Mouse (Mus musculus): ENCODE data around the gene Zfp317. TPM values are rescaled to one million over a fixed set of nuclear protein-coding genes. Genes with fewer than 3 reads are reported as not detected.
"Not testable (repeated sequence)": the region's sequence is repeated elsewhere in the genome, so short reads cannot be mapped to it uniquely, and the experiment has no call there.

Zfp317 gene
- polyA plus RNA-seq (2015; fragmentation: Nextera tagmentation; extraction: Ambion mirVana), result 6.9 and 7.4 TPM in 2 replicates

- H3K27ac ChIP-seq (ENCODE audit: low read length), result peak within 1 kb of the TSS; percentile 87
- peak; percentile 94 for ATAC-seq (ENCODE audit: low read depth)
- WGBS (ENCODE audit: insufficient replicate concordance), result under 1% methylated on average over 35 of the region's 35 CpGs
- no peaks in the 10 kb centered on the region for H3K4me1 ChIP-seq (ENCODE audit: control insufficient read depth, low read depth, low read length)
- no peaks in the 10 kb centered on the region for H3K27me3 ChIP-seq (ENCODE audit: control insufficient read depth, insufficient read depth, low read depth, low read length)
- H3K9ac ChIP-seq (ENCODE audit: low read depth, low read length), result peak within 1 kb of the TSS; percentile 69
- H3K4me2 ChIP-seq (ENCODE audit: low read depth, low read length), result peak within 1 kb of the TSS; percentile 58
- peak within 1 kb of the TSS; percentile 71 for H3K4me3 ChIP-seq (ENCODE audit: low read depth, low read length)
- H3K9me3 ChIP-seq (replicated peaks; ENCODE audit: control insufficient read depth, low read length), result no peaks in the 10 kb centered on the region
- no peaks in the 10 kb centered on the region for H3K36me3 ChIP-seq (ENCODE audit: control insufficient read depth, insufficient read depth)
Observed at GRCm38 (mm10) chr9:19621843-19622822, at the start of gene Zfp317. Gene Zfp317, plus strand, starts transcription at chr9:19622102.

DNA sequence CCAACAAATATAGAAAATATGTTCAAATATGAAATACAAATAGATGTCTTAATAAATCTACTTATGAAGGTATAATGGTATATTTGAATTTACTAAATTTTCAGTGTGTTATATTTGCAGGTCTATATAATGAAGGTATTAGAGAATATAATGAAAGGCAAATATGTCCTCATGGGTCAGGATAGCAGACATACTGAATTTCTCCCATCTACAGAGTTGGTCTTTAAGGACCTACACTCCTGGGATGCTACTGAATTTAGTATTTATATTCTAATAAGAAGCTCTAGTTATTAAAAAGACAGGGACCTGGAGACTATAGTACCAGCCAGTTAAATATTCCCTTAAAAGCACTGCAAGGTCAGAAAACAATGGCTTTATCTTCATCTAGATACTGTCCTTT, 39.6 kb upstream of the Zfp317 start, which contains the start of gene Olfr855:
TSS of gene Olfr855 (plus strand) at position 301 of the 400 bp plus-strand sequence.
- H3K4me2 ChIP-seq (ENCODE audit: low read depth, low read length), result no peak within 1 kb of the TSS
- H3K9ac ChIP-seq (ENCODE audit: low read depth, low read length), result no peak within 1 kb of the TSS
- no peaks in the 10 kb centered on the region for H3K4me1 ChIP-seq (ENCODE audit: control insufficient read depth, low read depth, low read length)
- H3K9me3 ChIP-seq (replicated peaks; ENCODE audit: control insufficient read depth, low read length), result no peaks in the 10 kb centered on the region
- no peaks in the 10 kb centered on the region for H3K27me3 ChIP-seq (ENCODE audit: control insufficient read depth, insufficient read depth, low read depth, low read length)
- no peak for ATAC-seq (ENCODE audit: low read depth)
- no peaks in the 10 kb centered on the region for H3K36me3 ChIP-seq (ENCODE audit: control insufficient read depth, insufficient read depth)
- no peak within 1 kb of the TSS for H3K4me3 ChIP-seq (ENCODE audit: low read depth, low read length)
- H3K27ac ChIP-seq (ENCODE audit: low read length), result no peak within 1 kb of the TSS

DNA sequence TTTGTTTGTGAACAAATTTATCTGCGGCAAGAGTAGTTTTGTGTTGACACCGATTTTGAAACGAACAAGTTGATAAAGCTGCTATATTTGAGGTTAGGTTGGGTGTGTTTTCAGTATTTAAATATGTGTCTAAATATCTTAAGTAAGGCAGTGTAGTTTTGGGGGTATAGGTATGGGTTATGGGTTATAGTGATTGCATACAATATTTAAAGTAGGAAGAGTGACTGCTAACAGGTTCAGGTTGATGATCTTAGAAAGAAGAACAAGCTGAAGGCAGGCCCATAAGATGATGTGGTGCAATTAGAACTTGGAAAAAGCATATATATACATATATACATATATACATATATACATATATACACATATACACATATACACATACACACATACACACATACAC, 605 bp upstream of the Zfp317 start:
- H3K4me1 ChIP-seq (ENCODE audit: control insufficient read depth, low read depth, low read length), result no peaks in the 10 kb centered on the region
- no peaks in the 10 kb centered on the region for H3K9me3 ChIP-seq (replicated peaks; ENCODE audit: control insufficient read depth, low read length)
- H3K27ac ChIP-seq (ENCODE audit: low read length), result no peak overlapping the region
- no peaks in the 10 kb centered on the region for H3K27me3 ChIP-seq (ENCODE audit: control insufficient read depth, insufficient read depth, low read depth, low read length)
- 87% methylated on average over 3 of the region's 3 CpGs for whole genome bisulfite sequencing (ENCODE audit: insufficient replicate concordance)
- H3K4me3 ChIP-seq (ENCODE audit: low read depth, low read length), result no peak overlapping the region
- H3K9ac ChIP-seq (ENCODE audit: low read depth, low read length), result no peak overlapping the region
- no peak for ATAC-seq (ENCODE audit: low read depth)
- H3K4me2 ChIP-seq (ENCODE audit: low read depth, low read length), result no peak overlapping the region
- H3K36me3 ChIP-seq (ENCODE audit: control insufficient read depth, insufficient read depth), result no peaks in the 10 kb centered on the region

DNA sequence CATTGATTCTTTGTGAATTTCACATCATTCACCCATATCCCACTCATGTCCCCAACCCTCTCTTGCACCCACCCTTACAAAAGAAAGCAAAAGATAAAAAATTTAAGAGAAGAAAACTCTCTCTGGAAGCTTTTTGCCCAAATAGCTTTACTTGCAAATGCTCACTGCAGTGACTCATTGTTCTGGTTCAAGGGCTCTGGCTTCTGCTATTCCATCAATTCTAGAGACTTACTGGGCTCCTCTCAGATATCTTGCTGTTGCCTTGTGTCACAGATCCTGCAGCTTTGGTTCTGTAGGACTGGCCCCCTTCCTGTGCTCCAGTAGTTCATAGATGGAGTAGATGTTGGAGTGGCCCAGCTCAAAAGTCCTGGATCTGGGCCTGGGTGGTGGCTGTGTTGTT, 7.7 kb downstream of the Zfp317 start:
- no peak overlapping the region for H3K4me3 ChIP-seq (ENCODE audit: low read depth, low read length)
- H3K36me3 ChIP-seq (ENCODE audit: control insufficient read depth, insufficient read depth), result peaks cover 4% of the 10 kb centered on the region; the same call in 1 of the 2 replicates
- H3K27ac ChIP-seq (ENCODE audit: low read length), result no peak overlapping the region
- ATAC-seq (ENCODE audit: low read depth), result no peak
- no peaks in the 10 kb centered on the region for H3K9me3 ChIP-seq (replicated peaks; ENCODE audit: control insufficient read depth, low read length)
- no peak overlapping the region for H3K4me2 ChIP-seq (ENCODE audit: low read depth, low read length)
- H3K27me3 ChIP-seq (ENCODE audit: control insufficient read depth, insufficient read depth, low read depth, low read length), result no peaks in the 10 kb centered on the region
- H3K9ac ChIP-seq (ENCODE audit: low read depth, low read length), result no peak overlapping the region
- H3K4me1 ChIP-seq (ENCODE audit: control insufficient read depth, low read depth, low read length), result no peaks in the 10 kb centered on the region

DNA sequence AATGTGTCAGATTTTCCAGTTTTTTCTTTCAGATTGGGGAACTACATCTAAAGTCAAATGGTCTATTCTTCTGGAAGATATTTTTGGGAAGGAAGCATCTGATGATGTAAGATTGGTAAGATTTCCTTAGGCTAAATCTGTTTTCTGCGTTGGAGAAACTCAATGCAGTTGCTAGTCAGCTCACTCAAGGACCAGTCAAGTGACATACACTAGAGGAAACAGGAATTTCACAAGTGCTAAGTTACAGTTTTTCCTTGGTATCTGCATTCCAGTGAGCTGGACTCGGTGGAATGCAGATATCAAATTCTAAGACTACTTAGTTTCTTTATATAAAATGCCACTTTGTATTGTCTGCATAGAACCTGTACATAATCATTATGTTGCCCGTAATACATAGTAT, 23.3 kb downstream of the Zfp317 start:
- Histone ChIP-seq H3K4me1 (ENCODE audit: control insufficient read depth, low read depth, low read length) (no peaks in the 10 kb centered on the region), H3K27ac (ENCODE audit: low read length) (no peak overlapping the region), H3K36me3 (ENCODE audit: control insufficient read depth, insufficient read depth) (peaks cover 20% of the 10 kb centered on the region), H3K27me3 (ENCODE audit: control insufficient read depth, insufficient read depth, low read depth, low read length) (no peaks in the 10 kb centered on the region), H3K4me2 (ENCODE audit: low read depth, low read length) (no peak overlapping the region), H3K4me3 (ENCODE audit: low read depth, low read length) (no peak overlapping the region), H3K9ac (ENCODE audit: low read depth, low read length) (no peak overlapping the region), H3K9me3 (replicated peaks; ENCODE audit: control insufficient read depth, low read length) (no peaks in the 10 kb centered on the region)
- 63% methylated on average over 3 of the region's 3 CpGs for WGBS (ENCODE audit: insufficient replicate concordance)
- ATAC-seq (ENCODE audit: low read depth), result no peak

- H3K4me1 ChIP-seq (ENCODE audit: control insufficient read depth, low read depth, low read length), result no peaks in the 10 kb centered on the region
- no peak for ATAC-seq (ENCODE audit: low read depth)
- H3K4me2 ChIP-seq (ENCODE audit: low read depth, low read length), result no peak overlapping the region
- no peaks in the 10 kb centered on the region for H3K9me3 ChIP-seq (replicated peaks; ENCODE audit: control insufficient read depth, low read length)
- no peaks in the 10 kb centered on the region for H3K27me3 ChIP-seq (ENCODE audit: control insufficient read depth, insufficient read depth, low read depth, low read length)
- H3K9ac ChIP-seq (ENCODE audit: low read depth, low read length), result no peak overlapping the region
- 61% methylated on average over 6 of the region's 6 CpGs for WGBS (ENCODE audit: insufficient replicate concordance)
- H3K4me3 ChIP-seq (ENCODE audit: low read depth, low read length), result no peak overlapping the region
- H3K36me3 ChIP-seq (ENCODE audit: control insufficient read depth, insufficient read depth), result no peaks in the 10 kb centered on the region
- no peak overlapping the region for H3K27ac ChIP-seq (ENCODE audit: low read length)
Observed at GRCm38 (mm10) chr9:19690281-19690680, 68.4 kb downstream of the Zfp317 start.

DNA sequence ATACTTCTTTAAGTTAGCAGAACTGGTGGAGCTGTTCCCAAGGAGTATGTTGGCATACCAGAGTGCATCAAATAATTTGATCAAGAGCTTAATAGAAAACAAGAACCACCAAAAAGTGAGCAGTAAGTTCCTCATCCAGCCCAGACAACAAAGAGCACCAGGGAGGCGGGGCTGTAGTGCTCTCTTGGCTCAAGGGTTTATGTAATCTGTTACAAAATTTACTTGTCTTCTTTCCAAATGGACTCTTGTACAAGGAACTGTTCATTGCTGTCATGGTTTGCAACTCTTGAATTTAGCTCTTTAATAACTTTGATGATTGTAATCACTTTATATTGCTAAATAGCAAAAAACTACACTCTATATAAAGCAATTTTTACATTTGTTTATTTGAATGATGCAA, 69.5 kb downstream of the Zfp317 start:
- Histone ChIP-seq H3K4me2 (ENCODE audit: low read depth, low read length) (no peak overlapping the region), H3K4me3 (ENCODE audit: low read depth, low read length) (no peak overlapping the region), H3K27me3 (ENCODE audit: control insufficient read depth, insufficient read depth, low read depth, low read length) (no peaks in the 10 kb centered on the region), H3K4me1 (ENCODE audit: control insufficient read depth, low read depth, low read length) (no peaks in the 10 kb centered on the region), H3K9me3 (replicated peaks; ENCODE audit: control insufficient read depth, low read length) (no peaks in the 10 kb centered on the region), H3K27ac (ENCODE audit: low read length) (no peak overlapping the region), H3K9ac (ENCODE audit: low read depth, low read length) (no peak overlapping the region), H3K36me3 (ENCODE audit: control insufficient read depth, insufficient read depth) (no peaks in the 10 kb centered on the region)
- ATAC-seq (ENCODE audit: low read depth), result no peak
- 57% methylated on average over 1 of the region's 1 CpGs for WGBS (ENCODE audit: insufficient replicate concordance)

DNA sequence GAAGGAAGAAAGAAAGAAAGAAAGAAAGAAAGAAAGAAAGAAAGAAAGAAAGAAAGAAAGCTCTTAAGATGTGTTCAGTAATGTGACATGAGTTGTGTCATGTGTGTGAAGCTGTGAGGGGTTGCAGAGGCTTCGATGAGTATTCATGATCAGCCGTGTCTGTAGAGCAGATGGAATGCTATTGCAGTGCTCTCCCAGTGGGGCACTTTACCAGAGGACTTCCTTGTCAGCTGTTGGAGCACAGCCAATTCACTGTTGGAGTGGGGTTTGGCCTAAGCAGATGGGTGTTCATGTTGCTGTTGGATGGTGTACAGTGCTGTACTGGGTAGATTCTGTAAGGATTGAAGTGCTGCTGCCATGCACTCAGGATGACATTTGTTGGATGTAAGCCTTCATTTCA, 70.5 kb downstream of the Zfp317 start:
- Histone ChIP-seq H3K27me3 (ENCODE audit: control insufficient read depth, insufficient read depth, low read depth, low read length) (no peaks in the 10 kb centered on the region), H3K4me2 (ENCODE audit: low read depth, low read length) (no peak overlapping the region), H3K36me3 (ENCODE audit: control insufficient read depth, insufficient read depth) (no peaks in the 10 kb centered on the region), H3K9me3 (replicated peaks; ENCODE audit: control insufficient read depth, low read length) (no peaks in the 10 kb centered on the region), H3K4me3 (ENCODE audit: low read depth, low read length) (no peak overlapping the region), H3K27ac (ENCODE audit: low read length) (no peak overlapping the region), H3K9ac (ENCODE audit: low read depth, low read length) (no peak overlapping the region), H3K4me1 (ENCODE audit: control insufficient read depth, low read depth, low read length) (no peaks in the 10 kb centered on the region)
- no peak for ATAC-seq (ENCODE audit: low read depth)
- WGBS (ENCODE audit: insufficient replicate concordance), result 83% methylated on average over 2 of the region's 2 CpGs

- not testable (repeated sequence) for ATAC-seq (ENCODE audit: low read depth); H3K36me3 ChIP-seq (ENCODE audit: control insufficient read depth, insufficient read depth); H3K4me1 ChIP-seq (ENCODE audit: control insufficient read depth, low read depth, low read length); H3K27me3 ChIP-seq (ENCODE audit: control insufficient read depth, insufficient read depth, low read depth, low read length); H3K27ac ChIP-seq (ENCODE audit: low read length); H3K9me3 ChIP-seq (replicated peaks; ENCODE audit: control insufficient read depth, low read length); H3K4me2 ChIP-seq (ENCODE audit: low read depth, low read length); H3K4me3 ChIP-seq (ENCODE audit: low read depth, low read length); H3K9ac ChIP-seq (ENCODE audit: low read depth, low read length)
- WGBS (ENCODE audit: insufficient replicate concordance), result 28% methylated on average over 2 of the region's 2 CpGs
Observed at GRCm38 (mm10) chr9:19694285-19694684, 72.4 kb downstream of the Zfp317 start.

Measured in liver, embryonic 16.5 days (tissue).